Mouse (Mus musculus): ENCODE measurements at regions not wholly inside any gene's neighbourhood (a gene's known extent, or its start where the extent isn't known, plus 50 kb on each side); places are given as distances from the start of the nearest gene placed in this dataset.

DNA sequence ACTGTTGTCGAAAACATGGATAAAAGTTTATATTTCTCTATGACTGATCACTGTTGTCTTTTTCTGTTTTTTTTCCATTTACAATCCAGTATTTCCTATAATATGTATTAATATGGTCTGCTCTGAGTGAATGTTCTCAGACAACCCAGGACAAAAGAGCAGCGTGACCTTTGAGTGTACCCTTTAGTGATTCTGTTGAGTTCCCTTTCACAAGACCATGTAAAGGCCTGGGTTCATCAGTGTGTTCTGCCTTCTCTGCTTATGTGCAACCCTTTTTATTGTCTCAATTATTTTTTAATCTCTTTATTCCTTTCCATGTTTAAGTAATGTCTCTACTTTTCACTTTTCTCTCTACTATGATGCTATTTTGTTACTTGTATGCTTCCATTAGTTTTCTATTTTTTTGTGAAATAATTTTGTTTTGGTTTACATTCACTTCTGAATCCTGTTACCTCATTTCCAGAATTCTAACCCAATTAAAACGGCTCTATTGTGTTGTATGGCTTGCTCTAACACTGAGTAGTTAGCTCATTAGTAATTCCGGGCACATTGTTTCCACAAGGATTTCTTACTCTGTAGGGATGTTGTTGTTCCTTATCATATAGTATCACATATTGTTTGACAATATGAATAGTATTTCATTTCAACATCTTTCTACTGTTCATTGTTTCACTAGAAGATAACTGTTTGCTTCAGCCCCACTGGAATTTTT is 523.9 kb upstream of the Hsf2 start:
- H3K36me3 ChIP-seq (ENCODE audit: control insufficient read depth, insufficient read depth, low read length) = no peaks in the 10 kb centered on the region
- no peak overlapping the region for H3K9ac ChIP-seq (ENCODE audit: low read depth, low read length)
- H3K27ac ChIP-seq (ENCODE audit: low read depth, low read length) = no peak overlapping the region
- DNase-seq (ENCODE audit: low spot score) (no peak), ATAC-seq (ENCODE audit: low FRiP score) (no peak)
- no peaks in the 10 kb centered on the region for H3K9me3 ChIP-seq (ENCODE audit: control insufficient read depth, low read length)
- H3K4me3 ChIP-seq (ENCODE audit: low read depth, low read length) = no peak overlapping the region
- WGBS = 91% methylated on average over 4 of the region's 4 CpGs
- H3K4me1 ChIP-seq (replicated peaks; ENCODE audit: control insufficient read depth, insufficient read depth, low read length) = no peaks in the 10 kb centered on the region
- H3K27me3 ChIP-seq (ENCODE audit: control insufficient read depth, insufficient read depth, low read length) = no peaks in the 10 kb centered on the region
- no peak overlapping the region for H3K4me2 ChIP-seq (replicated peaks; ENCODE audit: low read depth, low read length)

DNA sequence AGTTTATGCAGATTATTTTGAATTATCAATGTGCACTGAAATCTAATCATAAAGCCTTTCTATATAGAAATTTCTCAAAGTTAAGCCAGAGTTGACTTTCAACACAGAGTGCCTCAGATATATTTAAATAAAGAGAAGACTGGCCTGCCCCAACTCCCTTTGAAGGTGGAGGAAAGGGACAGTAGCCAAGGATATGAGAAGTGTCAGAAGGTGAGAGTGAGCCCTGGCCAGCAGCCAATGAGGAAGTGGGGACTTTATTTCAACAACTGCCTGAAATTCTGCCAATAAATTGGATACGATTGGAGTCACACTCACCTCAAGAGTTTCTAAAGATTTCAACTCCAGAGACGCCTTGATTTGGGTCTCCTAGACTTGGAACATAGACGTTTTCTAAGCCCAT is 523.0 kb upstream of the Hsf2 start:
- DNase-seq (ENCODE audit: low spot score) (no peak), ATAC-seq (ENCODE audit: low FRiP score) (no peak)
- H3K9ac ChIP-seq (ENCODE audit: low read depth, low read length) = no peak overlapping the region
- no peak overlapping the region for H3K4me2 ChIP-seq (replicated peaks; ENCODE audit: low read depth, low read length)
- H3K4me1 ChIP-seq (replicated peaks; ENCODE audit: control insufficient read depth, insufficient read depth, low read length) = no peaks in the 10 kb centered on the region
- H3K27ac ChIP-seq (ENCODE audit: low read depth, low read length) = no peak overlapping the region
- WGBS = 90% methylated on average over 3 of the region's 3 CpGs
- H3K4me3 ChIP-seq (ENCODE audit: low read depth, low read length) = no peak overlapping the region
- no peaks in the 10 kb centered on the region for H3K27me3 ChIP-seq (ENCODE audit: control insufficient read depth, insufficient read depth, low read length)
- H3K9me3 ChIP-seq (ENCODE audit: control insufficient read depth, low read length) = no peaks in the 10 kb centered on the region
- no peaks in the 10 kb centered on the region for H3K36me3 ChIP-seq (ENCODE audit: control insufficient read depth, insufficient read depth, low read length)

DNA sequence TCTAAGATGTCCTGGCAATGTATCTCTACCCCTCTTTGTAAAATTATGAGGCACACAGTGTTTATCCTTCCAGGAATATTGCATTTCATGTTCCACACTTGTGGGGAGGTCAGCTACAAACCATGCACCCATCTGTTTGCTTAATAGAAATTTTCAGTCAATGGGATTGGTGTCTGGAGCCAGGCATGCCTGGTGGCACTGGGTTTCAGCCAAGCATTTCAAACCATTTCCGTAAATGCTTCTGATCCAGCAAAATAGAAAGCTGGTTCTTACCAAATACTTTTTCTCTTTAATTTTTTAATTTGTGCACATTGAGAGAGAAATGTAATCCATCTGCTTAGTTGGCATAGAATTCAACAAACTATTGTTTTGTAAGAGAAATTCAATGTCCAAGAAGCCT is 517.3 kb upstream of the Hsf2 start:
- Histone ChIP-seq H3K4me2 (replicated peaks; ENCODE audit: low read depth, low read length) (no peak overlapping the region), H3K27ac (ENCODE audit: low read depth, low read length) (no peak overlapping the region), H3K4me3 (ENCODE audit: low read depth, low read length) (no peak overlapping the region), H3K9me3 (ENCODE audit: control insufficient read depth, low read length) (no peaks in the 10 kb centered on the region), H3K4me1 (replicated peaks; ENCODE audit: control insufficient read depth, insufficient read depth, low read length) (no peaks in the 10 kb centered on the region), H3K9ac (ENCODE audit: low read depth, low read length) (no peak overlapping the region), H3K27me3 (ENCODE audit: control insufficient read depth, insufficient read depth, low read length) (no peaks in the 10 kb centered on the region), H3K36me3 (ENCODE audit: control insufficient read depth, insufficient read depth, low read length) (no peaks in the 10 kb centered on the region)
- 92% methylated on average over 1 of the region's 1 CpGs for WGBS
- DNase-seq (ENCODE audit: low spot score) = no peak
- no peak for ATAC-seq (ENCODE audit: low FRiP score)

- H3K27ac ChIP-seq (ENCODE audit: low read depth, low read length) = no peak overlapping the region
- H3K36me3 ChIP-seq (ENCODE audit: control insufficient read depth, insufficient read depth, low read length) = no peaks in the 10 kb centered on the region
- no peak overlapping the region for H3K4me2 ChIP-seq (replicated peaks; ENCODE audit: low read depth, low read length)
- DNase-seq (ENCODE audit: low spot score) (no peak), ATAC-seq (ENCODE audit: low FRiP score) (no peak)
- H3K9me3 ChIP-seq (ENCODE audit: control insufficient read depth, low read length) = no peaks in the 10 kb centered on the region
- WGBS = 87% methylated on average over 5 of the region's 5 CpGs
- no peak overlapping the region for H3K9ac ChIP-seq (ENCODE audit: low read depth, low read length)
- H3K4me3 ChIP-seq (ENCODE audit: low read depth, low read length) = no peak overlapping the region
- no peaks in the 10 kb centered on the region for H3K27me3 ChIP-seq (ENCODE audit: control insufficient read depth, insufficient read depth, low read length)
- no peaks in the 10 kb centered on the region for H3K4me1 ChIP-seq (replicated peaks; ENCODE audit: control insufficient read depth, insufficient read depth, low read length)
These were observed 511.4 kb upstream of the Hsf2 start for GRCm38 (mm10) chr10:56974812-56975211.

GRCm38 (mm10) chr10:56979601-56980000 is 506.6 kb upstream of the Hsf2 start:
- no peak overlapping the region for H3K4me2 ChIP-seq (replicated peaks; ENCODE audit: low read depth, low read length)
- WGBS = 38% methylated on average over 3 of the region's 3 CpGs
- DNase-seq (ENCODE audit: low spot score) = peak; percentile 27

GRCm38 (mm10) chr10:56980821-56981220 is 505.4 kb upstream of the Hsf2 start:
- DNase-seq (ENCODE audit: low spot score) (no peak), ATAC-seq (ENCODE audit: low FRiP score) (no peak)
- 61% methylated on average over 3 of the region's 3 CpGs for WGBS
- Histone ChIP-seq H3K9ac (ENCODE audit: low read depth, low read length) (no peak overlapping the region), H3K9me3 (ENCODE audit: control insufficient read depth, low read length) (no peaks in the 10 kb centered on the region), H3K27me3 (ENCODE audit: control insufficient read depth, insufficient read depth, low read length) (no peaks in the 10 kb centered on the region), H3K4me3 (ENCODE audit: low read depth, low read length) (no peak overlapping the region), H3K4me2 (replicated peaks; ENCODE audit: low read depth, low read length) (no peak overlapping the region), H3K4me1 (replicated peaks; ENCODE audit: control insufficient read depth, insufficient read depth, low read length) (no peaks in the 10 kb centered on the region), H3K36me3 (ENCODE audit: control insufficient read depth, insufficient read depth, low read length) (no peaks in the 10 kb centered on the region), H3K27ac (ENCODE audit: low read depth, low read length) (no peak overlapping the region)

More at GRCm38 (mm10) chr10:56979601-56980000, 506.6 kb upstream of the Hsf2 start:
- no peaks in the 10 kb centered on the region for H3K9me3 ChIP-seq (ENCODE audit: control insufficient read depth, low read length)
- H3K4me1 ChIP-seq (replicated peaks; ENCODE audit: control insufficient read depth, insufficient read depth, low read length) = no peaks in the 10 kb centered on the region
- no peaks in the 10 kb centered on the region for H3K27me3 ChIP-seq (ENCODE audit: control insufficient read depth, insufficient read depth, low read length)
- H3K4me3 ChIP-seq (ENCODE audit: low read depth, low read length) = no peak overlapping the region
- no peak overlapping the region for H3K9ac ChIP-seq (ENCODE audit: low read depth, low read length)
- ATAC-seq (ENCODE audit: low FRiP score) = no peak
- H3K36me3 ChIP-seq (ENCODE audit: control insufficient read depth, insufficient read depth, low read length) = no peaks in the 10 kb centered on the region
- no peak overlapping the region for H3K27ac ChIP-seq (ENCODE audit: low read depth, low read length)

GRCm38 (mm10) chr10:56982526-56983190 is 503.5 kb upstream of the Hsf2 start:
- no peak overlapping the region for H3K4me2 ChIP-seq (replicated peaks; ENCODE audit: low read depth, low read length)
- no peak overlapping the region for H3K9ac ChIP-seq (ENCODE audit: low read depth, low read length)

DNA sequence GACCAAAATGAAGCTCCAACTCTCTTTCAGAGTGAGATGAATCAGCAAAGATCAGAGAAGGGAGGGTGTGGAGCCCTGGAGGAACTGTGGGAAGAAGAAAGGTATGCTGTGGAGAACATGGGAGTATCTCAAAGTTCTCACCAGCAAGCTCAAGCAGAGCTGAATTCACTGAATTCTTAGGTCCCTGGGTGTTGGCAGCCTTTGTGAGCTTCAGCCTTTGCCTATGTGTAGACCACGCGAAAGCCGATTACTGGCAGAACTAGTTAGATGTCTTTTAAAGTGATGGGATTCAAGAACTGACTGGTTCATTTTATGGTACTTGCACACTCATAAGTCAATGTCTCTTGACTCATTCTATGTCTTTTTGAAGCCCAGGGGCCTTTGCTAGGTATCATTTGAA is 491.2 kb upstream of the Hsf2 start:
- 93% methylated on average over 3 of the region's 3 CpGs for whole genome bisulfite sequencing
- no peak for ATAC-seq (ENCODE audit: low FRiP score)
- Histone ChIP-seq H3K9me3 (ENCODE audit: control insufficient read depth, low read length) (no peaks in the 10 kb centered on the region), H3K4me3 (ENCODE audit: low read depth, low read length) (no peak overlapping the region), H3K27ac (ENCODE audit: low read depth, low read length) (no peak overlapping the region), H3K4me2 (replicated peaks; ENCODE audit: low read depth, low read length) (no peak overlapping the region), H3K9ac (ENCODE audit: low read depth, low read length) (no peak overlapping the region), H3K27me3 (ENCODE audit: control insufficient read depth, insufficient read depth, low read length) (no peaks in the 10 kb centered on the region), H3K36me3 (ENCODE audit: control insufficient read depth, insufficient read depth, low read length) (no peaks in the 10 kb centered on the region), H3K4me1 (replicated peaks; ENCODE audit: control insufficient read depth, insufficient read depth, low read length) (no peaks in the 10 kb centered on the region)
- no peak for DNase-seq (ENCODE audit: low spot score)

More at GRCm38 (mm10) chr10:56982526-56983190, 503.5 kb upstream of the Hsf2 start:
- WGBS = 74% methylated on average over 8 of the region's 8 CpGs
- no peaks in the 10 kb centered on the region for H3K36me3 ChIP-seq (ENCODE audit: control insufficient read depth, insufficient read depth, low read length)
- no peak overlapping the region for H3K4me3 ChIP-seq (ENCODE audit: low read depth, low read length)
- no peaks in the 10 kb centered on the region for H3K9me3 ChIP-seq (ENCODE audit: control insufficient read depth, low read length)
- H3K4me1 ChIP-seq (replicated peaks; ENCODE audit: control insufficient read depth, insufficient read depth, low read length) = no peaks in the 10 kb centered on the region
- H3K27me3 ChIP-seq (ENCODE audit: control insufficient read depth, insufficient read depth, low read length) = no peaks in the 10 kb centered on the region
- DNase-seq (ENCODE audit: low spot score) (no peak), ATAC-seq (ENCODE audit: low FRiP score) (no peak)
- H3K27ac ChIP-seq (ENCODE audit: low read depth, low read length) = no peak overlapping the region

Data from hindbrain, embryonic 11.5 days (tissue).